Mouse (Mus musculus): ENCODE measurements around the gene Cd19. TPM values are rescaled to one million over a fixed set of nuclear protein-coding genes. Genes with fewer than 3 reads are reported as not detected.

Cd19 gene
- total RNA-seq, 2 experiments from 2014 or later = not detected

Small RNAs within 50 kb of the gene (microRNA-seq; reads per million reads assigned to microRNA genes)
- gene Mir7058 = not detected

Other genes with a start within 250 kb of the Cd19 start
- 100 to 1,000 TPM; 101 to 103 TPM for gene Xpo6, start 214.4 kb downstream of the Cd19 start, total RNA-seq (2021)
- 100 to 1,000 TPM; 142 to 147 TPM for gene Sbk1, start 142.3 kb downstream of the Cd19 start, total RNA-seq (2021)
- gene Lat, start 45.3 kb downstream of the Cd19 start, total RNA-seq (2021) = 1 to 10 TPM in 1 of 2 experiments, under 1 TPM in 1; 0.64 to 1.6 TPM
- gene Spns1, start 37.4 kb downstream of the Cd19 start, total RNA-seq (2021) = 10 to 100 TPM; 85.2 to 89.0 TPM
- 1 to 10 TPM; 8.0 to 8.2 TPM for gene Nfatc2ip, start 18.2 kb downstream of the Cd19 start, total RNA-seq (2021)
- gene Rabep2, start 13.9 kb upstream of the Cd19 start, total RNA-seq (2021) = 1 to 10 TPM; 8.7 to 8.8 TPM
- under 1 TPM in 1 of 2 experiments, not detected in 1; 0.20 TPM for gene Atp2a1, start 48.2 kb upstream of the Cd19 start, total RNA-seq (2021)
- 10 to 100 TPM; 68.3 to 68.6 TPM for gene Sh2b1, start 60.5 kb upstream of the Cd19 start, total RNA-seq (2021)
- 100 to 1,000 TPM in 1 of 2 experiments, 10 to 100 TPM in 1; 81.6 to 103 TPM for gene Tufm, start 72.5 kb upstream of the Cd19 start, total RNA-seq (2021)
- gene Atxn2l, start 88.5 kb upstream of the Cd19 start, total RNA-seq (2021) = 100 to 1,000 TPM; 123 to 125 TPM
- 100 to 1,000 TPM; 194 to 195 TPM for gene Eif3c, start 151.5 kb upstream of the Cd19 start, total RNA-seq (2021)
- 1 to 10 TPM in 1 of 2 experiments, under 1 TPM in 1; 0.97 to 1.1 TPM for gene Apobr, start 170.1 kb upstream of the Cd19 start, total RNA-seq (2021)
- gene Cln3, start 170.9 kb upstream of the Cd19 start, total RNA-seq (2021) = 10 to 100 TPM; 21.2 to 22.1 TPM
- not detected for gene Il27, start 180.1 kb upstream of the Cd19 start, total RNA-seq (2021)
- gene Nupr1, start 216.0 kb upstream of the Cd19 start, total RNA-seq (2021) = 1 to 10 TPM; 8.7 to 8.9 TPM
- gene Sgf29, start 234.4 kb upstream of the Cd19 start, total RNA-seq (2021) = 10 to 100 TPM; 32.8 to 42.3 TPM